Mouse (Mus musculus): ENCODE results near the gene Glb1. TPM values are rescaled to one million over a fixed set of nuclear protein-coding genes. Genes with fewer than 3 reads are reported as not detected.

Glb1 gene
- 22.9 and 34.2 TPM in 2 replicates for polyA plus RNA-seq (2012; rRNA removed; ENCODE audit: low replicate concordance)

DNA sequence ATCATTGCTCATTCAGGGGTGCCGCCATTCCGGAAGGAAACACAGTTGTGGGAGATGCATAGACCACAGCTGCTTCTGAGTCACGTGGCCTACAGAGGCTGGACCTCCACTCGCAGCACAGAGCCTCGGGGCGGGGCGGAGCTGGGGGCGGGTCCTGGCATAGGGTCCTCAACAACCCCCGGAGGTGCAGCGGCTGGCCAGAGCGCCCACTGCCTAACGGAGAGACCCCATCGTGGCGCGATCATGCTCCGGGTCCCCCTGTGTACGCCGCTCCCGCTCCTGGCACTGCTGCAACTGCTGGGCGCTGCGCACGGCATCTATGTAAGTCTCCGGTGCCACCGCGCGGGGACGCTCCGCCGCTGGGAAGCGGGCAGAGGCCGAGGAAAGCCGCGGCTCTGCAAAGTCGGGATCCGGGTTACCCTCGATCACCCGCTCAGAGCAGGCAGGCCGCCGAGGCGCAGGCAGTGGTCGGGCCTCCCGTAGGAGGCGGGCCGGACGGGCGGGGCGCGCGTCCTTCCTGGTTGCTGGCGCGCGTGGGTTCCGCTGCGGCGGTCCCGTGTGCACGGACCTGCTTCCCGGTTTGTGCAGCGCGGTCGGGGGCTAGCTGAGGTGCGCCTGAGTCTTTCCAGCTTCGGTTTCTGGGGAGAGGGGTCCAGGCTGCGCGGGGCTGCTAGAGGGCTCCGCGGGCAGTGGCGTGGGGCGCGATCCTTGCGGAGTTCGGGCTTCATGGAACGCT, at the start of gene Glb1, which contains the start of gene Tmppe:
Gene Glb1, plus strand, starts transcription at position 128 of the 736 bp plus-strand sequence.
Gene Tmppe, plus strand, starts transcription at position 157 of the 736 bp plus-strand sequence.

DNA sequence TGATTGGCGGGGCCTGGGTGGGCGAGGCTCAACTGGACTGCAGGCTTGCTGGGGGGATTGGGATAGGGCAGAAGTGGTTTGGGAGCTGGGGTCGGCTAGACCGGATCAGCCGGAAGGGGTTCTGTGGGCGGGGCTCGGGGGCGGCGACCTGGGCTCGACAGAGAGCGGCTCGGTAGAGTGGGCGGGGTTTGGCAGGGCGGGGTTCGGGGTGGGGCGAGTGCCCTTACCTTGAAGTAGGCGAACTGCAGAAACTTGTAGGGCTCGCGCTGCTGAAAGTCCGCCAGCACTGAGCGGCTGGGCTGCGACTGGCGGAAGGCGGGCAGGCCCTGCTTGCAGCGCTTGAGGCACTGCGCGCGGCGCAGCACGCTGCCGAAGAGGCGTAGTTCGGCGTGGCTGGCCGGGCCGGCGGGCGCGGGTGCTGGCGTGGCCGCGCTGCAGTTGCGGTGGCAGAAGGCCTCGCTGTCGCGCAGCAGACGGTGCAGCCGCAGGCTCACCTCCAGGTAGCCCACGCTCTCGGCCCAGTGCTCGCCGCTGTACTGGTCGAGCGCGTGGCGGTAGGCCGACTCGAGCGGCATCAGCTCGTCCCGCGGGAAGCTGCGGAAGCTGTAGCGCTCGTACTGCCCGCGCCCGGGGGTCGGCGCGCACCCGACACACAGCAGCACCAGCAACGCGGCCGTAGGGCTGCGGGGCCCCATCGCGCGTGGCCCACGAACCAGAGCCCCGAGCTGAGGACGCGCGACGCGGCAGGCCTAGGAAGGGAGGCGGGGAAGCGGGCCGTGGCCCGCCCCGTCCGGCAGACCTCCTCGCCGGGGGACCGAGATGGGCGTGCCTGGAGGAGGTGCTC, 10.7 kb upstream of the Glb1 start, which contains the start of gene Crtap:
Gene Crtap, minus strand, starts transcription at position 771 of the 844 bp plus-strand sequence.

DNA sequence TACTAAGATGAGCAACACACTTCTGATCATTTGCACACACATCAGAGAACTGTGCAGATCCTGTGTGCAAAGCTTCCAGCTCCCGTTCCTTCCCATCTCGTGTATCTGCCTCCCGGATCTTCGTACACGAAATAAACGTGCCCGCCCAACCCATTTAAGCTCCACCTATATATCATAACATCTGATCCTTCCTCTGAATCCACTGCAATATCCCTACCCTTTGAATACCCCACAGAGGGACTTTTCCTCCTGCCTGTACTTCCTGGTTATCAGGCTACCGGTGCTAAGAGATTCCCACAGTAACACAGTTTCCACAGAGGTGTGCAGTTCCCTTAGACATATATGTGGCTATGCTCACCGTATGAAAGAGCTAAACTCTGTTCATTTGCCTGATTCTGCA, 103.9 kb downstream of the Glb1 start, which contains the start of gene Ccr4:
Gene Ccr4, minus strand, starts transcription at position 101 of the 400 bp plus-strand sequence.

DNA sequence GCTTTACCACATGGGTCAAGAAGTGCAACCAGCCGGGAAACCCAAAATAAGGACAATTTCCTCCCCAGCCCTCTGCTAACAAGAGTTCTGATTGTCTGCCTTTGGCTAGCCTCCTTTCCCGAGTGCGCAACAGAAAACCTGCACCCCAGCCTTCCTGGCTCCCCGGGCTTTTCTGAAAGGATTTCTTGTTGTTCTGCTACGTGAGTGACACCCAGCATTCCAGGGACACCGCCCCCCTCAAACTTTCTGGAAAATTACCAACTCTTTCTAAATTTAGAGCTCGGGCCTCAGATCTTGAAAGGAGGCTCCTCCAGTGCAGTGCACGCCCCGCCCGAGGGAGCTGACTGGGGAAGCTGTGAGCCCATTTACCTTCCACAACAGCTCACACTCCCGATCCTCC, 114.5 kb downstream of the Glb1 start, which contains the start of gene C130032M10Rik:
Gene C130032M10Rik, plus strand, starts transcription at position 334 of the 400 bp plus-strand sequence.

Other genes with a start within 250 kb of the Glb1 start
- gene Bcl2a1c, start 70.9 kb upstream of the Glb1 start, polyA plus RNA-seq (2012; rRNA removed; ENCODE audit: low replicate concordance): not detected in 2 replicates
- 27.8 and 33.4 TPM in 2 replicates for gene Crtap, start 10.4 kb upstream of the Glb1 start, polyA plus RNA-seq (2012; rRNA removed; ENCODE audit: low replicate concordance)
- 2.1 and 4.9 TPM in 2 replicates for gene Tmppe, start within 50 bp of the Glb1 start, polyA plus RNA-seq (2012; rRNA removed; ENCODE audit: low replicate concordance)
- gene Ccr4, start 103.8 kb downstream of the Glb1 start, polyA plus RNA-seq (2012; rRNA removed; ENCODE audit: low replicate concordance): 0.19 and 0.26 TPM in 2 replicates
- 0.23 TPM in 1 of 2 replicates, not detected in the other for gene C130032M10Rik, start 114.6 kb downstream of the Glb1 start, polyA plus RNA-seq (2012; rRNA removed; ENCODE audit: low replicate concordance)
- gene Trim71, start 163.3 kb downstream of the Glb1 start, polyA plus RNA-seq (2012; rRNA removed; ENCODE audit: low replicate concordance): not detected in 2 replicates
- gene Cnot10, start 239.1 kb downstream of the Glb1 start, polyA plus RNA-seq (2012; rRNA removed; ENCODE audit: low replicate concordance): 10.3 and 11.2 TPM in 2 replicates

Measured in duodenum, adult 2 months (tissue).